Mouse (Mus musculus) stomach, embryonic 14.5 days (tissue): ENCODE data around the gene Il11. TPM values are rescaled to one million over a fixed set of nuclear protein-coding genes. Genes with fewer than 3 reads are reported as not detected.

Experiments used
- ATAC-seq: fragments of 200-750 bp; cut with Nextera tagmentation; 2 replicates; pipeline ENCODE4 v1.8.0; 2017; ENCODE audit warnings: low read depth, moderate TSS enrichment; ENCODE audit not compliant: insufficient number of reproducible peaks, insufficient read depth, low FRiP score
- H3K27ac ChIP-seq: fragments of 300-500 bp; sonication (generic); 2 replicates; pipeline ENCODE4 v1.5.1; 2014; ENCODE audit warnings: mild to moderate bottlenecking, low read length, moderate library complexity, mixed read lengths
- H3K27me3 ChIP-seq: fragments of 300-500 bp; sonication (generic); 2 replicates; pipeline ENCODE4 v1.6.1; 2014; ENCODE audit warnings: low read length, control low read depth, mixed read lengths; ENCODE audit not compliant: control insufficient read depth, insufficient read depth
- H3K36me3 ChIP-seq: fragments of 300-500 bp; sonication (generic); 2 replicates; pipeline ENCODE4 v1.6.1; 2014; ENCODE audit warnings: mild to moderate bottlenecking, control low read depth, low read length, moderate library complexity, mixed read lengths; ENCODE audit not compliant: control insufficient read depth, insufficient read depth
- H3K4me1 ChIP-seq: fragments of 300-500 bp; sonication (generic); 2 replicates; pipeline ENCODE4 v1.6.1; 2014; ENCODE audit warnings: low read length, control low read depth, mixed read lengths; ENCODE audit not compliant: control insufficient read depth, insufficient read depth
- H3K4me2 ChIP-seq: fragments of 300-500 bp; sonication (generic); replicated peaks from 2 replicates; pipeline ENCODE4 v1.6.1; 2014; ENCODE audit warnings: low read depth, low read length, control low read depth
- H3K4me3 ChIP-seq: fragments of 300-500 bp; sonication (generic); 2 replicates; pipeline ENCODE4 v1.5.1; 2014; ENCODE audit warnings: low read depth, low read length, control low read depth
- H3K9ac ChIP-seq: fragments of 300-500 bp; sonication (generic); replicated peaks from 2 replicates; pipeline ENCODE4 v1.6.1; 2014; ENCODE audit warnings: low read depth, mild to moderate bottlenecking, control low read depth, low read length, moderate library complexity, mixed read lengths
- H3K9me3 ChIP-seq: fragments of 300-500 bp; sonication (generic); 2 replicates; pipeline ENCODE4 v1.6.1; 2016; ENCODE audit warnings: low read depth, low read length, control low read depth; ENCODE audit not compliant: control insufficient read depth
- WGBS: fragments of 180-500 bp; shearing (Covaris S2); extraction: QIAGEN DNeasy Blood & Tissue Kit; methylation state at CpG from one replicate; pipeline ENCODE4 v1.1.7; 2014; 5-methylcytosine and 5-hydroxymethylcytosine counted together
- polyA plus RNA-seq: library from polyadenylated mRNA; unstranded; fragments of >200 nt; fragmentation: Nextera tagmentation; extraction: Ambion mirVana; gene quantifications from 2 replicates; pipeline ENCODE4 v1.2.1, GENCODE M21; 2014

Il11 gene
- polyA plus RNA-seq, 1 experiment from 2014 or later, result 0.17 TPM

DNA sequence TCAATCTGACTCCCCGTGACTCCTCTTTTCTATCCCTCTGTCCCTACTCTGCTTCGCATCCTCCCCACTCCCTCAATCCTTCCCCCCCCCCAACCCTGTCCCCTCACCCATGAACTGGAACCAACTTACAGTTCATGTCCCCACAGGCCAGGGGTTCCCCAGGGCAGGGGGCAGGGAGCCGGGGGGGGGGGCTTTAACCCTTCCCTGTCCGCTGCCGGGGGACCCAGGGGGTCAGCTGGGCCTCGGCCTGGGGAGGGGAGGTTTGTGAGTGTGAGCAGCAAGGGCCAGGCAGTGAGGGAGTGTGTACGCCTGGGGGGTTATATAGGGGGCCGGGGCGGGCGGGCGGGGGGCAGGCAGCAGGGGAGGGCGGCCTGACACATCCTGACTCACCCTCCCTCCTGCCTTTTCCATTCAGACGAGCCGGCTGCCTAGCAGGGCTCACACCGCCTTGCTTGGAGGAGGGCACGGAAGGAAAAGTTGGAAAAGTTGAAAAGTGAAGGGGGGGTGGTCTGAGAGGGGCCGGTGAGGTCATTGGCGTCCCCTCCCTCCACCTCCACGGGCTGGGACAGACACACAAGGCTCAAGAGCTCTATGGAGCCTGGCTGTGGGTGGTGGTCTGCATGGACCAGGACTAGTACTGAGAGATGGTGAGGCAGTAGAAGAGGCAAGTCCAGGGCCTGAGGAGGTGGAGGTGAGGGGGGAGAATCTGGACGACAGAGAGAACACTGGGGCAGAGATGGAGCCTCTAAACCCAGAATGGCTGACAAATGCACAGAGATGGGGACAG lies 4.6 kb downstream of the Il11 start:
- no peak overlapping the region for H3K4me3 ChIP-seq
- peak overlapping the region; percentile 54; the same call in 1 of the 2 replicates for H3K4me2 ChIP-seq
- H3K36me3 ChIP-seq, result no peaks in the 10 kb centered on the region
- ATAC-seq, result no peak
- H3K9ac ChIP-seq, result no peak overlapping the region; the same call in 1 of the 2 replicates
- peaks cover 14% of the 10 kb centered on the region for H3K27me3 ChIP-seq
- WGBS, result 7% methylated on average over 20 of the region's 20 CpGs
- H3K4me1 ChIP-seq, result 0 out of 2 replicates have a peak, but pooled peaks cover 22% of the 10 kb centered on the region
- no peak overlapping the region for H3K27ac ChIP-seq
- no peaks in the 10 kb centered on the region for H3K9me3 ChIP-seq

DNA sequence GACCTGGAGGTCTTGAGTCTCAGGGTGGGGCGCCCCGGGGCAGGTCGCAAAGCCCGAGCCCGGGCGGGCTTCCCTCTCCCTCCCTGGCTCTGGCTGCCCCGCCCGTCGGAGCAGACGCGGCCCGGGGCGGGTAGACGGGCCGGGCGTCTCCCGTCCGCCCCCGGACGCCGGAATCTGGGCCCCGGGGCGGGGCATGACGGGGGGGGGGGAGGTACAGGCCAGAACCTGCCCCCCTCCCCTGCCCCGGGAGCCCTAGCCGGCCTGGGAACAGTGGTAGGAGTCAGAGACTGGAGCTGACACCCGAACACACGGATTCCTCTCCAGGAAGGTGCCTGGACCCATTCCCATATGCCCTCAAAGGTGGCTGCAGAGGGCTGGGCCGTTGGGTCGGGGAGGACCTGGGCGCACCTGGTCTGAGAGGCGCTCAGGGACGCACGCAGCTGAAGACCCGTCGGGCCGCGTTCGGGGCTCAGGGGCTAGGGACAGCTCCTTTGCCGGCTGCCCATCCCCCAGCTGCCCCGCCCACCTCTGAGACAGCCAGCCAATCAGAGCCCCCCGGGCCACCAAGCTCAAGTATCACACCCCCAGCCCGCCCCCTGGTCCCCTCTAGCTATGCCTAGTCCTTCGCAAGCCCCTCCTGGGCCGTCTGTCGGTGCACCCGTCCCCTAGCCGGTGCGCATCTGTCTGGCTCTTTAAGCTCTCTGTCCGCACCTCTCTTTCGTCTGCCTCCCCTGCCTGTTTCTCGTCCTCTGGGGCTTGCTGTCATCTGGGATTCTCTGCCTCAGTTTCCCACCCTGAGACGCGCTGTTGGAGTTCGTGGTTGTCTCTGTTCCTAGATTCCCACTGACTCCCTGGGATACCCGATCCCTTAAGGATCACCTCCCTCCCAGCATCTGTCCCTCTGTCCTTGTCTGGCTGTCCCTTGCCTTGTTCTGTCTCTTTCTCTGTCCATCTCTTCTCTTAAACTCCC lies 5.5 kb downstream of the Il11 start:
- H3K9me3 ChIP-seq, result no peaks in the 10 kb centered on the region
- 2% methylated on average over 28 of the region's 56 CpGs for WGBS
- H3K27ac ChIP-seq, result no peak overlapping the region
- no peak overlapping the region for H3K9ac ChIP-seq
- H3K4me3 ChIP-seq, result peak overlapping the region; percentile 36
- peaks cover 14% of the 10 kb centered on the region for H3K27me3 ChIP-seq
- H3K36me3 ChIP-seq, result no peaks in the 10 kb centered on the region
- 0 out of 2 replicates have a peak, but pooled peaks cover 22% of the 10 kb centered on the region for H3K4me1 ChIP-seq
- H3K4me2 ChIP-seq, result peak overlapping the region; percentile 54
- peak; percentile 57 for ATAC-seq

DNA sequence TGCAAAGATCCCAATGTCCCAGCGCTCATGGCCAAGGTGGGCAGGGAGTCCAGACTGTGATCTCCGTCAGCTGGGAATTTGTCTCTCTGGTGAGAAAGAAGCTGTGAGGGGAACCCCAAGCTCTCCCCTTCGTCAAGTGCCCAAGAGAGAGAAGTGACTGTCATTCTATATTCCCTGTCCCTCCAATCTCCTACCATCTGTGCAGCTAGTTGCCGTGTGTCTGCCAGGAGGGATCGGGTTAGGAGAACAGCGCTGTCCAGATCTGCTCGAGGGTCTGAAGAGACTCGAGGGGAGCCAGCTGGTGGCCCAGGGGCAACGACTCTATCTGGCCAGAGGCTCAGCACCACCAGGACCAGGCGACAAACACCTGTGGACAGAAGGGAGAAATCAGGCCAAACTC lies 6.5 kb downstream of the Il11 start:
- no peak for ATAC-seq
- H3K27me3 ChIP-seq, result peaks cover 14% of the 10 kb centered on the region
- no peak overlapping the region for H3K9ac ChIP-seq
- H3K4me1 ChIP-seq, result 0 out of 2 replicates have a peak, but pooled peaks cover 19% of the 10 kb centered on the region
- whole genome bisulfite sequencing, result 46% methylated on average over 10 of the region's 10 CpGs
- H3K4me2 ChIP-seq, result no peak overlapping the region
- H3K36me3 ChIP-seq, result no peaks in the 10 kb centered on the region
- H3K4me3 ChIP-seq, result no peak overlapping the region
- H3K9me3 ChIP-seq, result no peaks in the 10 kb centered on the region
- H3K27ac ChIP-seq, result no peak overlapping the region

DNA sequence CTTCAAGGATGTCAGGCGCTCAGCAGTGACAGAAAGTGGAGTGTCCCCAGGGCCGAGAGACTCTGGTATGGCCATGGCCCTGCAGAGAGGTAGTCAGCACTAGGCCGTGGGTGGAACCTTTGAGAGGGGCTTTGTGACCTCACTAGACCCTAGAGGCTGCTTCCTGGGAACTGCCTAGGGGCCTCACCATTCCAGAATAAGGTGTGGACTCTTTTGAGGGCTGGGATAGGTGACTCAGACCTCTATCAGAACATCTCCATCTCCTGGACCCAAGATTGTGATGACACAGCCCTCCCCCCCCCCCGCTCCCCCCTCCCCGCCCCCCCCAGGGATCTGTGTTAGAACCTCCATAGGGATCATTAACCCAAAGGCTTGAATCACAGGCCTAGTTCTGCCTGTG lies 11.5 kb downstream of the Il11 start, which contains the start of gene Fam71e2:
Gene Fam71e2 (minus strand): TSS at position 101 of the 400 bp plus-strand sequence.
- no peak within 1 kb of the TSS for H3K9ac ChIP-seq
- H3K4me3 ChIP-seq, result no peak within 1 kb of the TSS
- H3K27me3 ChIP-seq, result peaks cover 5% of the 10 kb centered on the region
- H3K4me2 ChIP-seq, result no peak within 1 kb of the TSS
- WGBS, result 73% methylated on average over 3 of the region's 5 CpGs
- H3K9me3 ChIP-seq, result no peaks in the 10 kb centered on the region
- no peaks in the 10 kb centered on the region for H3K4me1 ChIP-seq
- H3K36me3 ChIP-seq, result no peaks in the 10 kb centered on the region
- no peak within 1 kb of the TSS for H3K27ac ChIP-seq
- no peak for ATAC-seq

DNA sequence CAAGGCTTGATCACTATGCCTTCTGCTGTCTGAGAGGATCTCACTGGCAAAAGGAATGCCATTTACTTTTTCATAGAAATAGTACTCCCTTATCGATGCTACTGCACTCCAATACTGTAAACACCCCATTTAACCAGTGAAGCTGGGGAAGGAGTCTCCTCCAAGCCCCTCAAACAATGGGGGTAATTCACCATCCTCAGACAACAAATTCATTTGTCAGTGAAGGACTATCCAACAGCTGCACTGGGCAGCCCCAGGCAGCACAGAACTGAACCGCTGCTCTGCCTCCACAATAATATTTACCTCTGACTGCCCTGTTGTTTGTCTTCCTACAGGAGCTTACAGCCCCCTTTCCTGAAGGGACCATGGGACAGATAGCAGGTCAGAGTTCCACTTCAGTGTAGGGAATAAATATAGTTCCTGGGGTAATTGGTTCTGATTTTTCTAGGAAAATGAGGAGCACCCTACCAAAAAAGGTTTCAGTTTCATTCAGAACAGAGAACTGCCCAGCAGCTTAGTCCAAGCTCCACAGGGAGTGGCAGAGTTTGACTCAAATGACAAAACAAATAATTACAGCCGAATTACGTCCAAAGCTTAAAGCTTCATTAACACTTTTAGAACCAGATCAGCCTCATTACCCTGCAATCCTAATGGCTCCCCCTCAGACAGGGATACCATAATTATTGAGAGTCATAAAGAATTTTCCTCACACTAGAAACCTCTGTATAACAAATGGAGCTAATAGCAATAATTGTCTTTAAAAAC lies 17.5 kb downstream of the Il11 start:
- no peak overlapping the region for H3K27ac ChIP-seq
- no peaks in the 10 kb centered on the region for H3K4me1 ChIP-seq
- no peaks in the 10 kb centered on the region for H3K9me3 ChIP-seq
- H3K4me2 ChIP-seq, result no peak overlapping the region
- ATAC-seq, result no peak
- H3K4me3 ChIP-seq, result no peak overlapping the region
- no peaks in the 10 kb centered on the region for H3K27me3 ChIP-seq
- 15% methylated on average over 4 of the region's 4 CpGs for WGBS
- no peak overlapping the region for H3K9ac ChIP-seq
- H3K36me3 ChIP-seq, result no peaks in the 10 kb centered on the region

DNA sequence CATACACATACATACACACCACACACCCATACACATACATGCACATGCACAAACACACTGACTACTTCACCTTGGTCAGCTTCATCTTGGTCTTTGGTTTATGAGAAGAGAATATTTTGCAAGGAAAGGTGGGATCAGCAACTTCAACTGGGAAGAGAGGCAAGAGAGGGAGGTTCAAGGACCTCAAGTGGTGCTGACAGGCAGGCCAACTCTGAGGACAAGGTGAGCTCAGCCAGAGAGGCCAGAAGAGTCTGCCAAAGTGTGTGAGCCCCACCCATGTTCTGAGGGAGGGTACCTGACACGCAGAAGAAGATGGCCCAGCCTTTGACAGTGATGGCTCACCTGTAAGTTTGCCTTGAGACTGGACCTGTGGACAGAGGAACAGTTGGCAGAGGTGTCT lies 23.0 kb downstream of the Il11 start:
- WGBS, result 38% methylated on average over 1 of the region's 1 CpGs
- H3K4me3 ChIP-seq, result no peak overlapping the region

DNA sequence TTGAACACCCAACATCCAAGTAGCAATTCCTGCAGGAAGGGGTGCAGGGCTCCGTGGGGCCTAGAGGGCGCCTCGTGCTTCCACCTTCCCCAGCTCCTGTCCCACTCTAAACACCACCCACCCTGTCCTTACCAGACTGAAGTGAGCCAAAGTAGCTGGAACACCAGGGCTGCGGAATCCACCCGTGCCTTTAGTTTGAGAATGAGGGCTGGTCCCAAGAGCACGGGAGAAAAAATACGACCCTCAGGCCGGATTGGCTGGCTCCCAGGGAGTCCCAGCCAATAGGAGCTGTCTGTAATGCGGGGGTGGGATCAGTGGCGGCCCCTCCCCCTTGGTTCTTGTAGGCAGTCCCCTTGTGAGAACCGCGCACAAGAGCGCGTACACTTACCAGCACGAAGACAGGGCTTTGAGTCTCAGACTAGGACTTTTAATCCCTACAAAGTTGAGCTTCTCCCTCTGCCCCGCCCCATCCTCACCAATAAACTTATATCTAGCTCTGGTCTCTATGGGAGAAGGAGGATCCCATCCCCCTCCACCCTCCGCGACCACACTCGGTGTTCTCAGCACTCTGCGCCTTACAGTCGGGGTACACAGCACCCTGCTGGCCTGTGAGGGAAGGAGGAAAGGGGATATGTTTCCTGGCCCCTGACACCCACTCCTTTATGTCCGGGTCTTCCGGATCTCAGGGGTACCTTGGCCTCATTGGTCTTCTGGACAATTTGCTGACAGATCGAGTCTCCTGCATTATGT lies 29.7 kb downstream of the Il11 start, which contains the start of gene Cox6b2:
Gene Cox6b2 (minus strand): TSS at position 274 of the 750 bp plus-strand sequence.
- H3K27me3 ChIP-seq, result no peaks in the 10 kb centered on the region
- H3K4me2 ChIP-seq, result peak within 1 kb of the TSS; percentile 61
- ATAC-seq, result peak; percentile 94
- H3K27ac ChIP-seq, result peak within 1 kb of the TSS; percentile 55; the same call in 1 of the 2 replicates
- peak within 1 kb of the TSS; percentile 28; the same call in 1 of the 2 replicates for H3K9ac ChIP-seq
- 2% methylated on average over 24 of the region's 24 CpGs for WGBS
- peak within 1 kb of the TSS; percentile 41 for H3K4me3 ChIP-seq
- no peaks in the 10 kb centered on the region for H3K36me3 ChIP-seq
- H3K9me3 ChIP-seq, result no peaks in the 10 kb centered on the region
- H3K4me1 ChIP-seq, result peaks cover 14% of the 10 kb centered on the region

More for the DNA sequence above, 23.0 kb downstream of the Il11 start:
- no peak overlapping the region for H3K27ac ChIP-seq
- no peaks in the 10 kb centered on the region for H3K9me3 ChIP-seq
- H3K36me3 ChIP-seq, result no peaks in the 10 kb centered on the region
- no peak overlapping the region for H3K4me2 ChIP-seq
- no peak for ATAC-seq
- H3K27me3 ChIP-seq, result no peaks in the 10 kb centered on the region
- H3K9ac ChIP-seq, result no peak overlapping the region
- no peaks in the 10 kb centered on the region for H3K4me1 ChIP-seq
